Mouse (Mus musculus) spleen, postnatal 36 days (tissue): ENCODE data around the gene Nr1h4.

ENCODE experiments used
- DNase-seq, 2 experiments: peaks; one replicate each; pipeline ENCODE4 v3.0.0; 2022; ENCODE audit warnings: low spot score in 2 of 2, mixed read lengths in 1 of 2

Nr1h4 gene

GRCm38 (mm10) chr10:89482142-89482681 is 51.2 kb downstream of the Nr1h4 start:
- DNase-seq = no peak

GRCm38 (mm10) chr10:89481638-89482037 is 51.7 kb downstream of the Nr1h4 start:
- no peak for DNase-seq

GRCm38 (mm10) chr10:89478766-89479165 is 54.6 kb downstream of the Nr1h4 start:
- no peak for DNase-seq

- no peak for DNase-seq
Observed at GRCm38 (mm10) chr10:89470596-89471353, 62.6 kb downstream of the Nr1h4 start.

- no peak for DNase-seq
Observed at GRCm38 (mm10) chr10:89464760-89465405, 68.5 kb downstream of the Nr1h4 start.

GRCm38 (mm10) chr10:89462890-89463289 is 70.5 kb downstream of the Nr1h4 start:
- DNase-seq = no peak

GRCm38 (mm10) chr10:89461856-89462507 is 71.4 kb downstream of the Nr1h4 start:
- DNase-seq = peak; percentile 63 to 79

GRCm38 (mm10) chr10:89460972-89461371 is 72.4 kb downstream of the Nr1h4 start:
- DNase-seq = no peak

GRCm38 (mm10) chr10:89458770-89459169 is 74.6 kb downstream of the Nr1h4 start:
- DNase-seq = no peak

GRCm38 (mm10) chr10:89453794-89454193 is 79.6 kb downstream of the Nr1h4 start:
- peak; percentile 10 to 30 for DNase-seq

GRCm38 (mm10) chr10:89453068-89453641 is 80.2 kb downstream of the Nr1h4 start:
- no peak for DNase-seq

GRCm38 (mm10) chr10:89450411-89450810 is 83.0 kb downstream of the Nr1h4 start:
- DNase-seq = no peak

GRCm38 (mm10) chr10:89444381-89444780 is 89.0 kb downstream of the Nr1h4 start:
- DNase-seq = no peak

GRCm38 (mm10) chr10:89443623-89444151 is 89.7 kb downstream of the Nr1h4 start, which contains the start of gene Gas2l3:
Gene Gas2l3, minus strand, starts transcription at chr10:89443967.
- peak; percentile 78 to 80 for DNase-seq

- peak; percentile 6 to 23 for DNase-seq
Observed at GRCm38 (mm10) chr10:89443115-89443622, 90.2 kb downstream of the Nr1h4 start.

- no peak for DNase-seq
Observed at GRCm38 (mm10) chr10:89442640-89443039, 90.7 kb downstream of the Nr1h4 start.

GRCm38 (mm10) chr10:89441961-89442360 is 91.4 kb downstream of the Nr1h4 start:
- no peak for DNase-seq

- no peak for DNase-seq
Observed at GRCm38 (mm10) chr10:89439380-89439779, 94.0 kb downstream of the Nr1h4 start.

GRCm38 (mm10) chr10:89437996-89438395 is 95.4 kb downstream of the Nr1h4 start:
- DNase-seq = no peak

GRCm38 (mm10) chr10:89437472-89437871 is 95.9 kb downstream of the Nr1h4 start:
- no peak for DNase-seq

GRCm38 (mm10) chr10:89435920-89436319 is 97.5 kb downstream of the Nr1h4 start:
- DNase-seq = no peak
